17 mouse cellular contexts compared by ENCODE assay signal in the genomic region with DNA sequence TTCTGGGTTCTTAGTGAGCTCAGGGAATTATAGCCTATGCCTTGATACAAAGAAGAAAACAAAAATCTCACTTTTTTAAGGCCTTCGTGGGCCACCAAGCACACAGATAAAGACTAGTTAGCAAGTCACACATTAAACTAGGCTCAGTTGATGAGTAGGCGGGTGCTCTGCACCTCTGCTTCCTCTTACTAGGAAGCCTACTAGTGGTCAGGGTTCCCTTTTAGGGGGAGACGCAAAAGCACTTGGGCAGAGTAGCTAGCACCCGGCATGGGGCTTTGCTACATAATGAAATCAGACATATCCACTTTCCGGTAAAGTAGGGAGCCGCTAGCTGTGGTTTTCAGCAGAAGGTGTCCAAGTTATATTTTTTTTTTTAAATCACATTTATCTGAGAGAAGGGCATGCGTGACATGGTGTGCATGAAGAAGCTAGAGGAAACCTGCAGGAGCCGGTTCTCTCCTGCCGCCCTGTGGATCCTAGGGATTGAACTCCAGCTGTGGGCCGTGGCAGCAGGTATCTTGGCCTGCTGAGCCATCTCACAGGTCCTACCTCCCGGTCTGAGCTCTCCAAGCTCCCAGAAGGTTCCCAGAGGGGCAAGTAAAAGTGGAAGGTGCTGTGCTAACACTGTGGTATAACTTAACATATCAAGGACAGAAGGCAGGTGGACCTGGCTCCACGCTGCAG.
A peak's percentile ranks its signal among the peaks of the same experiment; 100 is the strongest.
DNase-seq lines count a peak whose midpoint lies in the region; ATAC-seq and TF ChIP-seq lines count a peak whose summit lies in the region.
"Had no signal": no experiment of that assay in that cellular context is flagged by ENCODE, and none has a peak within 500 bp of the region (broad histone marks: within the 10 kb centered on the region; RNA-seq: fewer than 3 reads in every experiment).

No protein-coding gene starts in this region.

- no peaks in the 10 kb centered on the region for H3K9me3 ChIP-seq in kidney, postnatal 0 days (replicated peaks; ENCODE audit: low read length)
- H3K9me3 ChIP-seq in midbrain, embryonic 14.5 days (ENCODE audit: control insufficient read depth, low read length) = no peaks in the 10 kb centered on the region
- H3K9me3 ChIP-seq: intestine, embryonic 15.5 days; liver, embryonic 15.5 days had no signal

- H3K9ac ChIP-seq in heart, adult 2 months (ENCODE audit: low read depth, low read length) = no peak overlapping the region
- H3K9ac ChIP-seq in kidney, postnatal 0 days (ENCODE audit: low read depth, low read length) = no peak overlapping the region
- H3K9ac ChIP-seq in midbrain, embryonic 14.5 days (replicated peaks; ENCODE audit: low read length) = no peak overlapping the region
- H3K9ac ChIP-seq: intestine, embryonic 15.5 days; liver, embryonic 15.5 days had no signal

- no peak overlapping the region for H3K4me2 ChIP-seq in kidney, postnatal 0 days (ENCODE audit: low read length)
- no peak overlapping the region for H3K4me2 ChIP-seq in midbrain, embryonic 14.5 days (ENCODE audit: low read length)
- H3K4me2 ChIP-seq: intestine, embryonic 15.5 days; liver, embryonic 15.5 days; midbrain, embryonic 11.5 days had no signal

- no peaks in the 10 kb centered on the region for H3K36me3 ChIP-seq in heart, adult 2 months (ENCODE audit: control insufficient read depth, insufficient read depth, low read length)
- H3K36me3 ChIP-seq in kidney, postnatal 0 days (ENCODE audit: insufficient read depth, low read length) = no peaks in the 10 kb centered on the region
- no peaks in the 10 kb centered on the region for H3K36me3 ChIP-seq in midbrain, embryonic 14.5 days (ENCODE audit: control insufficient read depth, insufficient read depth, low read length)
- H3K36me3 ChIP-seq: intestine, embryonic 15.5 days; liver, embryonic 15.5 days had no signal

- H3K4me1 ChIP-seq in heart, adult 2 months (ENCODE audit: control insufficient read depth, insufficient read depth, low read length) = peaks cover 2% of the 10 kb centered on the region; the same call in 1 of the 2 replicates
- peaks cover 11% of the 10 kb centered on the region; the same call in 1 of the 2 replicates for H3K4me1 ChIP-seq in kidney, postnatal 0 days (replicated peaks; ENCODE audit: insufficient read depth, low read length)
- peaks cover 16% of the 10 kb centered on the region for H3K4me1 ChIP-seq in midbrain, embryonic 14.5 days (ENCODE audit: control insufficient read depth, insufficient read depth, low read length)

- no peak for TF ChIP-seq EP300 in heart, adult 2 months (IDR thresholded peaks at IDR 0.05; ENCODE audit: insufficient read depth, low read depth, low read length)

- no peak for TF ChIP-seq POLR2A in heart, adult 2 months (IDR thresholded peaks at IDR 0.05; ENCODE audit: insufficient read depth, low read depth, low read length)

- ATAC-seq in kidney, postnatal 0 days (replicated peaks; ENCODE audit: low FRiP score, low read depth) = no peak
- ATAC-seq in hematopoietic stem cell, adult 5-6 weeks (replicated peaks in 1 of 2; ENCODE audit: insufficient read depth in 1 of 2, low FRiP score in 2 of 2, low TSS enrichment in 1 of 2, low read depth in 1 of 2, poor library complexity in 2 of 2, severe bottlenecking in 2 of 2) = peak; percentile 29 to 53; a peak in 2 of 4 replicates
- no peak for ATAC-seq in midbrain, embryonic 14.5 days (ENCODE audit: low FRiP score, low TSS enrichment)
- ATAC-seq: intestine, embryonic 15.5 days had no signal

- H3K4me3 ChIP-seq in heart, adult 2 months = no peak overlapping the region
- H3K4me3 ChIP-seq in kidney, postnatal 0 days (replicated peaks; ENCODE audit: low read depth, low read length) = no peak overlapping the region
- H3K4me3 ChIP-seq in midbrain, embryonic 14.5 days (replicated peaks; ENCODE audit: low read depth, low read length) = no peak overlapping the region
- H3K4me3 ChIP-seq: erythroblast, embryonic 14.5 days; intestine, embryonic 15.5 days; liver, embryonic 15.5 days; myocyte had no signal

- DNase-seq in heart, adult 2 months = no peak
- DNase-seq in heart, postnatal 14 days = no peak
- DNase-seq in kidney, postnatal 0 days (ENCODE audit: low spot score) = no peak
- DNase-seq in kidney, adult 18-20 months = no peak
- DNase-seq in ZHBTc4 (ENCODE audit: low read depth, low spot score) = peak; percentile 66
- DNase-seq in midbrain, embryonic 14.5 days = no peak
- DNase-seq: cerebellum, adult 8-10 months; gastrocnemius, postnatal 14 days; heart, postnatal 36 days; right cerebral cortex, postnatal 25 days; thymus, adult 18-20 months had no signal

- intact Hi-C loops in heart, adult 2 months (cut with DNase I) = no loop called here
- intact Hi-C loops in heart, postnatal 14 days (cut with DNase I) = loop anchor here (10.0 kb wide), 1 partner anchor 364 kb away; no protein-coding TSS in a partner anchor

- 79% methylated on average over 12 of the region's 12 CpGs for WGBS in heart, adult 2 months
- 69% methylated on average over 12 of the region's 12 CpGs for WGBS in kidney, postnatal 0 days
- 80% methylated on average over 12 of the region's 12 CpGs for WGBS in midbrain, embryonic 14.5 days

- H3K27ac ChIP-seq in heart, adult 2 months = peak overlapping the region; percentile 49; the same call in 1 of the 2 replicates
- 0 out of 2 replicates have a peak overlapping the region, but pooled peaks have one; percentile 19 for H3K27ac ChIP-seq in kidney, postnatal 0 days
- no peak overlapping the region for H3K27ac ChIP-seq in midbrain, embryonic 14.5 days (replicated peaks; ENCODE audit: low read depth, low read length)
- H3K27ac ChIP-seq: intestine, embryonic 15.5 days; liver, embryonic 15.5 days had no signal

- no peak for TF ChIP-seq CTCF in heart, adult 2 months (IDR thresholded peaks at IDR 0.05)
- TF ChIP-seq CTCF in kidney, postnatal 0 days (IDR thresholded peaks at IDR 0.05; ENCODE audit: low read depth) = no peak

- H3K79me2 ChIP-seq in heart, adult 2 months (replicated peaks; ENCODE audit: control insufficient read depth, insufficient read depth, low read length) = no peaks in the 10 kb centered on the region

- no peaks in the 10 kb centered on the region for H3K27me3 ChIP-seq in heart, adult 2 months (ENCODE audit: control insufficient read depth, insufficient read depth, low read length)
- H3K27me3 ChIP-seq in kidney, postnatal 0 days (ENCODE audit: insufficient read depth, low read length) = no peaks in the 10 kb centered on the region; the same call in 1 of the 2 replicates
- H3K27me3 ChIP-seq in midbrain, embryonic 14.5 days (ENCODE audit: control insufficient read depth, insufficient read depth, low read length) = no peaks in the 10 kb centered on the region

Comparison
In these comparisons a context has a peak if more than half of its experiments do, and no peak if none do; other contexts are left out.
1. ATAC-seq: peak in hematopoietic stem cell, adult 5-6 weeks (2 of 2); none in kidney, postnatal 0 days (single experiment) and midbrain, embryonic 14.5 days (single experiment).